Mouse (Mus musculus) adrenal gland, adult (tissue): ENCODE data around the gene Ndufb8.

Source experiments
- DNase-seq, 2 experiments: peaks; one replicate each; pipeline ENCODE4 v3.0.0; 2022 to 2023; ENCODE audit warnings: low spot score in 1 of 2; ENCODE audit not compliant: inconsistent age in 2 of 2

Gene Ndufb8

DNA sequence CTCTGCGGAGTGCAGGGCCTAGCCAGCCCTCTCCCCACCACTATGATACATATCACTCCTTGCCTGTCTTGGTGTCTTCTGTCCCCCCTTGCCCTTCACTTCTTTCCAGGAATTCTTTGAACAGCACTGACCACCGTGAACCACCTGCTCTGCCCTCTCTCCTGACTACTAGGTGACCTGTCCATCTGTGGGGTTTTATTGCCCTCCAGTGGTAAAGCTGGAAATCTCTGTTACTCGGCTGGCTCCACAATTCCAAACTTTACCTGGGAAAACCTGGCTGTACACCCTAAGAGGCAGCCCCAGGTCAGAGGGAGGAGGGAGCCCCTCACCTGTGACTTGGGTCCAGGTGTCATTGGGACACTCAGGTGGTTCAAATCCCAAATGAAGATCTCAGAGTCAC lies 19.9 kb downstream of the Ndufb8 start:
- DNase-seq, result peak in 1 of 2 experiments; percentile 62

DNA sequence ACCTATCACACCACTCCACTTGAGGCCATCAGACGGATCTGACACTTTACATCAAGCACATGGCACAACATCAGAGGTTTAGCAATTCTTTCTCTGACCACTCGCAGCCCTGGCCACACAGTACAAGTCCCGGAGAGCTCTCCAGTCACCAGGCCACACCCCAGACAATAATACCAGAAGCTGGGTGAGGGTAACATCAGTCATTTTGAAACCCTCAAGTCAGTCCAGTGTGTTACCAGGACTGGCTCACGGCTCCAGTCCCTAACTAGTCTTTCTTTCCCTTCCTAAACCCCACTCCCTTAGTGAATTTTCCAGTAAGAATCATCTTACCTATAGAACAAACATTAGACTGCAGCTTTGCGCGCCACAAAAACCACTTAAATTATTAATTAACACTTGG lies 25.2 kb downstream of the Ndufb8 start:
- DNase-seq, result no peak

DNA sequence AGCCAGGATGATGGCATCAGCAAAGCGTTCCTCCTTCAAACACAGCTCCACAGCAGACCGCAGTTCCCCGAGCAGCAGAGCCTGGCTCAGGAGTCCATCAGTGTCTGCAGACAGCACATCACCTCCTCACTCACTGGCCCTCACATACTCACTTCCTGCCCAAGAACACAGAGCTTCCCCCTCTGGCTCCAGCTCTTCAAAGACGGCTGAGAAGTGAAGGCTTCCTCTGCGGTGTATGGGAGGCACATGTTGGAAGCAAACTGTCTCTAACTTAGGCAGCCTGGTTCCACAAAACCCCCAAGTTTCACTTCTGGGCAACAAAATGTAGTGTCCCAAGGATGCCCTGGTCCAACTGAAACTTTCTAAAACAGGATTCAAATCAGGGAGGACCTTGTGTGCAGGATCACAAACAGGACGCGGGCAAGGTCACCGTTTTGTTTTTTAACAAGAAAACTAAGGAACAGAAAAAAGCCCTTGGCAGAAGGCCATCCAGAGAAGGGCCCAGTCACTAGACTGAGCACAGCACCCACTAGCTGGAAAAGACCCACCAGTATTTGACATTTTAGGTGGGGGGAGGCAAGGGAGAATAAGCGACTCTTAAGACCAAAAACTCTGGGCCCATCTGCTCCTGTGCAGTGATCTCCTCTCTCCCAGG lies 29.6 kb downstream of the Ndufb8 start:
- DNase-seq, result peak; percentile 31 to 75

DNA sequence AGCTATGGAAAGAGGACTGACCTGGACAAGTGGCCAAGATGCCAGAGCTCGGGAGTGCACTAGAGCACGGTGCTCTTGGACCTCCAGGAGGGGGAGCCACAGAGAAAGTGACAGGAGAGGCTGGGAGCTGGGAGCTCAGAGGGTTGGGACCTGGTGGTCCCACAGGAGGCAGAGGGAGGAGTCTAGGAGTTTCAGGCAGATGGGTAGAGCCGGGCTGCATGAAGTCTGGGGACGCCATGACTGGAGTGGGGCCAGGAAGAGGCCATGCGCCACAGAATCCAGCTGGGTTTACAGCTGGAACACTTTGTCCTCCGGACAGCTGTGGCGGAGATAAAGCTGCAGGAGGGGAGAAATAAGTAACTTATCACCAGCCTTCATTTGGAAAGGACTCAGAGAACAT lies 36.1 kb downstream of the Ndufb8 start:
- DNase-seq, result peak; percentile 31 to 59

DNA sequence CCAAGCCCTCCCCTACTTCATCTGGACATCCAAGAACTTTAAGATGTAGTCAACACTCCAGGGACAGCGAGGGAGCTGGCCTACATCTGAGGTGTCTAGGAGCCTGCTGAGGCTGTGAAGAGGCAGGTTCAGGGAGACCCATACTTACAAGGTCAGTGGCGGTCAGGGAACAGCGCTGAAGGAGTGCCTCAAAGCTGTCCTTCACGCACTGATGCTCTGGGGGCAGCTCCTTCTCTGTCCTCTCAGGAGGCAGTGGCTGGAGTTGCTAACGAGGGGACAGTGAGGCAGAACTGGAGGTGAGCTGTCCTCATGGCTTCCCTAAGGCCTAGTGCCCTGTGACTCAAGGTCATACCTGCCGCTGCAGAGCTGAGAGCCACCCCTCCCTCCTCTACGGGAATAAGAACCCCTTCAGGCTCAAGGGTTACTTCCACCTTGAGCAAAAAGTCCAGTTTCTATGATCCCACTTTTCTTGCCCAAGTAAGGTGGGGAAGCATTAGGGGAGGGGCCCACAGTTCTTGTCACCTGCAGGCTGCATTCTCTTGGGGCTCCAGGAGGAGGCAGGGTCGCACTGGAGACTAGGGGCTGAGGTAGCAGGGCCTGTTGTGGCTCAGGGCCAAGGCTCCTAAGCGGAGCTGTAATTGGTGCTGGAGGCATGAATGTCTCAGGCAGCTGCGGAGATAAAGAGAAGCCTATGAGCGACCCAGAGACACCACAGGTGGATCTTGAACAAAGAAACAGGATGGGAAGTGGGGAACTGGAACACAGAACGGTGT lies 37.1 kb downstream of the Ndufb8 start:
- peak in 1 of 2 experiments; percentile 40 for DNase-seq

DNA sequence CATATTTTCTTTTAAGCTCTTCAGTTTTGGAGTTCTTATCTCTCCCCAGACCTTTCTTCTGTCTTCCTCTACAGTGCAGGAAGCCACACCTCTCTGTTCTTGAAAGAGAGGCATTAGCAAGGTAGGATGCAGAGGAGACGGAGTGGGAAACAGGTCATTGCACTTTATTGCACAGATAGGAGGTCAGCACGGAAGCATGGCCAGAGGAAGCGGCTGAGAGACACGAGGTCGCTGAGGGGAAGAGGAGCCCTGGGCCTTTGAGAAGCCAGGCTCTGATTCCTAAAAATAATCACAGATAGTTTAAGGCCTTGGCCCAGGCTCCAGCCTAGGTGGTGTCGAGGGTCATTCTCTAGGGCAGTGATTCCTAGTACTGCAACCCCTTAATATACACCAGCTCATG lies 39.5 kb downstream of the Ndufb8 start:
- DNase-seq, result no peak

DNA sequence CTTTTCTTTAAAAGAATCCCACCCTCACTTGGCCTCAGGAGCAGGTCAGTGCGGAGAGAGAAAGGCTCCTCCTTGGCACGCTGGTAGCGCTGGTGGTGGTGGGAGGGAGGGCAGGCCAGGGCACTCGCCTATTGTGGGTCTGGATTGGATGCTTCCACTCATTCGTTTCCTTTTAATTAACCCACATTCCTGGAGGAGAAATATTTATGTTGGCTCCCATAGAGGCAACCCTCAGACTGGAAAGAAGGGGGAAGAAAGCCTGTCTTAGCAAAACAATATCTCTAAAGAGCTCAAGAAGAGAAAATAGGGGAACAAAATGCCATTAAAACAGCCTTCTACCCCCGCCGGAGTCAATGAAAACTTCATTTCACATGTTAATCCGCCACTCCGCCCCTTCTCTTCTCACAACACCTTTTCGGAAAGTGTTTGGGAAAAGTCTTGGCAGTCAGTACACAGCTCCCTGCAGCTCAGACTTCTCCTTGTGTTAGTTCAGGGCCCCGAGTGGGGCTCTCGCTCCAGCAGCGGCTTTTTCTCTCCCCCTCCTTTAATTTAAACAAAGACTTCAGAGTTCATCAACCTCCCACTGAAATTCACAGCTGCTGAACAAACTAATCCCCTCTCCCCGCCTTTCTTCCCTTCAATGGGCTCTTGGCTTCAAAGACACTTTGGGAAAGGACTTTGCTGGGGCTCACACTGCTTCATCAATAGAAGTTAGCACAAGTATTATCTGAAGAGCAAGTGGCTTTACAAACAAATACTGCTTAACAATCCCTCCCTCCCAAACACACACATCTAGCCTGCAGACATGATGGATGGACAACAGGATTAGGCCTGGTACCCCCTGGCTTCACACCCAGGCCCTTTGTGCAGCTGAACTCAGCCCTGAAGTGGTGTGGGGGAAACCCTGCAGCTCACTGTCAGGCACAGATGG lies 40.5 kb downstream of the Ndufb8 start:
- no peak for DNase-seq

DNA sequence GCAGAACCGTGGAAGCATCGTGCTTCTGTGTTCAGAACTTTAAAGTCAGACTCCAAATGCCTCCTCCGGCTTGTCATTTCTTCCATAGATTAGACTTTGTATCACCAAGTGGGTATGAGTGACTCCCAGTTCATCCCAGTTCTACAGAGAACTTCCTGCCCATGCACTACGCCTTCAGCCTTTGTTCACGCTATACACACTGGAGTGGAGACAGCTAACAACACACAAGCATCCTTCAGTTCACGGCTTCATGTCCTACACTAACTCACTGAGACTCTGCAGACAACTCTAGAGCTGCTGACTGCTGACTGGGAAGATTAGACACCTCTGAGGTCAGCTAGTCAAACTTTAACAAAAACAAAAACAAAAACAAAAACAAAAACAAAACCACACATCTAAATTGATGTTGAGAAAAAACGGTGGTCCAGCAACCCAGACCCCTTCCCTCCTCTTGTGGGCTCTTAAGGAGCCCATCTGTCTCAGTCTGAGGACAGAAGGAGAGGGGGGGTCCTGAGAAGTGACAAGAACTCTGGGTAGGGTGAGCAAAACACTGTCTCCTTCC lies 41.2 kb downstream of the Ndufb8 start:
- no peak for DNase-seq

DNA sequence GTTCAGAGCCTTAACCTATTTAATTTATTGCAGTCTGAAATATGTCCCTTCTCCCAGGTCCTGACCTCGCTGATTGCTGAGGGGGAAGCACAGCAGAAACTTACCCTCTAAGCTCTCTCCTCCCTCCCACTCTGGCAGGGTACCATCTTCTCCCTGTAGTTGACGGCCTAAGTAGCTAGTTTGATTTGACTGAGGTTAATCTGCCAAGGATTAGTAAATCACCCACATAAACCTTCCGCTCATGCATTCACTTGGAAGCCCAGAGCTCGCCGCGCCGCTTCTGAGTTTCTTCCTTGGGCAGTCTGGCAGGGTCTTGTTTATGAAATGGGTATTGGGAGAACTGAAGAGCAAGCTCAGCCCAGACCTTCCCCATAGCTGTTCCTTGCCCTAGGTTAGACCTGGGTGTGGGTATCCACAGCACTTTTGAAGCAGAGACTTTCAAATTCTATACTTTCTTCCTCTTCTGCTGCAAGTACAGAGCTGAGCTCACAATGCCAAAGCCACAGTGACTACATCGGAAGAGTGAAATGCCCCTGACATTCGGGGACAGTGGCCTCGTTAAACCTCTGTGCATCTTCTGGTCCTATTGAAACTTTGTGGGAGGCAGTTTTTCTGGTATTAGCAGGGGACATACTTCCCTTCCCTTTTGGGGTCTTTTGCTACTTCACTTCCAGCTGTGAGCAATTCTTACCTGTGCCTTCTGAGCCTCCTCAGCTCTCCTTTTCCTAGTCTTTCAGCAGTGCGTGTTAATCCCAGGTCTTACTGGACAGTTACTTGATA lies 42.0 kb downstream of the Ndufb8 start:
- peak in 1 of 2 experiments; percentile 75 for DNase-seq

DNA sequence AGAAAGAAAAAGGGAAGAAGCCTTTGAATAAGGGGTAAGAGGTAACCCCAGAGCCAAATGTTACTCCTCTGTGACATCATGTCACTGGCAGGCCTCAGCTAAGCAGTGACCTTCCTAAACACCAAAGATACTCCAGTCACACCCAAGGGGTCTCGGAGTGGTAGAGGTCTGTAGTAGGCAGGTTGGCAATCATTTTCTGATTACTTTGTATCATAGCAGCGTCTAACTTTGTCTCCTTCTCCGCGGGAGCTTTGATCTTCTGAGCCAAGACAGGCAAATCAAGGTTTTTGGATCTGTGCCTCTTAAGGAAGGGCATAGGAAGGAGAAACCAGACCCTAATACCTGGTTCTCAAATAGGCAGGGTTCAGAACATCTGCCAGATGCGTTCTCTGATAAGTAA lies 42.6 kb downstream of the Ndufb8 start:
- DNase-seq, result peak in 1 of 2 experiments; percentile 70

DNA sequence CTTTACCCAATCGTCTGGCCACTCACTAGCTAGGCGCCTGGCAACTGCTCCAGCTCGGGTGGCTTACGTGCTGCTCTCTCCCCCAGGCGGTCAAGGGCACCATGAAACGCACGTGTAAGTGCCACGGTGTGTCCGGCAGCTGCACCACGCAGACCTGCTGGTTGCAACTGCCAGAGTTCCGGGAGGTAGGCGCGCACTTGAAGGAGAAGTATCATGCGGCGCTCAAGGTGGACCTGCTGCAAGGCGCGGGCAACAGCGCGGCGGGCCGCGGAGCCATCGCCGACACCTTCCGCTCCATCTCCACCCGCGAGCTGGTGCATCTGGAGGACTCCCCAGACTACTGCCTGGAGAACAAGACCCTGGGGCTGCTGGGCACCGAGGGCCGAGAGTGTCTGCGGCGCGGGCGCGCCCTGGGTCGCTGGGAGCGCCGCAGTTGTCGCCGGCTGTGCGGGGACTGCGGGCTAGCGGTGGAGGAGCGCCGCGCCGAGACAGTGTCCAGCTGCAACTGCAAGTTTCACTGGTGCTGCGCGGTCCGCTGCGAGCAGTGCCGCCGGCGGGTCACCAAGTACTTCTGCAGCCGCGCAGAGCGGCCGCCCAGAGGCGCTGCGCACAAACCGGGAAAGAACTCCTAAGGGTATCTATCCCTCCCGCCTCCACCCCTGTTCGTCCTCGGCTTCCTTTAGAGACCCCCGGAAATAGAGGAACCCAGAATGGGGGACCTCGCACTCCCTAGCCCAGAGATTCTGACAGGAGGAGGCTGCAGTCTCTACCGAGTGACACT lies 43.6 kb downstream of the Ndufb8 start:
- DNase-seq, result peak; percentile 73 to 90

DNA sequence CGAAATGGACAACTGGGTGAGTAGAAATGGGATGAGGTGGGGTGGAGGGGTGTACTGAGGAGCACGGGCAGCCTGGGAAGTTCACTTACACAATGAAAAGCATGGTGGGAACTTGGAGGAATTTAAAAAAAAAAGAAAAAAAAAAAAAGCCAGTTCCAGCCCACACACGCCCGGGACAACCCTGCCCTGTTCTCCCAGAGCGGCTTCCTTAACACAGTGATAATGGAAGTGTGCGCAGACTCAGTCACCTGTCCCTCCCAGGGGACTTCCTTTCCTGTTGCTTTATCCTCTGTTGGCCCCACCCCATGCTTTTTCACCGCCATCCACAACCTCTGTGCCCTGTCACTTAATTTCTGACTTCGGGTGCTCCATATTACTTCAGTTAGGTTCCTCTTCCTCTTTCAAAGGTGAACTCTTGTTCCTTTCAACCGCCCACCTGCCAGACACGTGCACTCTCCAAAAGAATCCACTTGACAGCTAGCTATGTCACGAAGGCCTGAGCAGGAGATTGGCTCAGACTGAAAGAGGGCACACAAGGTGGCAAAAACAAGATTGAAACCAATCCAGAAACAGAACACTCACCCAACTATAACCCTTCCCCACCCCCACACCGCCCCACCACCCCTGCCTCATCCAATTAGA lies 44.6 kb downstream of the Ndufb8 start:
- DNase-seq, result no peak

DNA sequence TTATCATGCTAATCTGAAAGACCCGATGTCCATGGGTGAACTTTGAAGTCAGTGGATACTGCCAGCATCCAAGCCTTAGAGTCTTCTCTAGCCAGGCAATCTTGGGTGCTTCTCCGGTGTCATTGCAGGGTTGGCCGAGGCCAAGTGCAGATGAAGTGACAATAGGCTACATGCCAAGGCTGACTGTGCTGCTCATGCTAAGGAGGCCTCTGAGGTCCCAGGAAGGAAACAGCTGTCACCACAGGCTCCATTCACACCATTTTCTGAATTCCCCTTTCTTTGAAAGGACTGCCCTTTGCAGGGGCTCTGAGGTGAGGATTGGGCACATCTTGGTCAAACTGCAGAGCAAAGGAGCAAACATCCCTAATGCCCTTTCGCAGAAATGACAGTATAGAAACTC lies 52.5 kb downstream of the Ndufb8 start:
- no peak for DNase-seq

DNA sequence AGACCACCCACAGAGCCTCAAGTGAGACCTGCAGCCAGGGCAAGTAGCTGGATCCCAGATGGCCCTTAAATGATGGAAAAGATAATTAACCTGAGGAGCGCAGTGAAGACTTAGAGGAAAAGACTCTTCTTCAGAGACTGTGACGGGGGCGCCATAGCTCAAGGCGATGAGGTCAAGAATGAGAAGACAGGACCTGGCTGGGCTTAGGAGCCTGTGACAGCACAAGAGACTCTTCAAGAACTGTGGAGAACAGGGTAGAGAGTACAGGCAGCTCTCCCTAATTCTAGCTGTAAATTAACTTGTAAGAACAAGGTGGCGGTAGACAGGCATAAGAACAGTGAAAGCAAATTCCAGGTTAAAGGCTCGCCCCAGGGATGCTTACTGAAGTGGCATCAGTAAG lies 53.3 kb downstream of the Ndufb8 start:
- no peak for DNase-seq

DNA sequence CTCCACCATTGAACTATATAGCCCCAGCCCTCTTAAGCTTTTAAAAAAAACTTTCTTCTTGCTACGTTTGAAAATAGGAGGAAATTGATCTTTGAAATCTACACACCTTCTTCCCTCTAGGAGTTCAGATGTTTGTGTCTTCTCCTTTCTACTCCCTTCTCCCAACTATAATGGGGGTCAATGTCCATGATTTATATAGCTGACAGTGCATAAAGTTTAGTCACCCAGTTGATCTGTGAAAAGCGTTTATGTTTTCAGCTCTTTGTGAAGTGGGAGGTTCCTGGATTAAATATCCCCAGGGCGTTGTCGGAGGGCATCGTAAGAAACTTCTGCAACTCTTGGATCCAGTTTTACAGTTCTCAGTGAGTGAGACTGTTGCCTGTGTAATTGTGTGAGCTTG lies 55.0 kb downstream of the Ndufb8 start:
- no peak for DNase-seq

DNA sequence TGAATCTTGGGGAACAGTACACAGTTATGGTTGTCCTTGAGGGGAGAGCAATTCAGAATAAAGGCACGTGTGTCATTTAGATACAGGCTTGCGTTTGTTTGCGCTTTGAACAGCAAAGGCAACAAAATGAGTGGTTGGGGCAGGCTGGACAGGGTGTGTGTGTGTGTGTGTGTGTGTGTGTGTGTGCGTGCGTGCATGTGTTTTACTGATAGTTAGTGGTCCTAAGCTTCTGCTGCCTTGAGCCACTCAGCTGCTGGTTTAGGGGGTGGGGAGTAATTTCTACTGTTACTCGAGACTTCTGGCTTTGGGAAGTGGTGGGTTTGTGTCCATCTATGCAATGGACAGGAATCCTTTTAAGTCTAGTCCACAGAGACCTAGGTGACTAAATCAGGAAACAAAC lies 56.3 kb downstream of the Ndufb8 start:
- DNase-seq, result no peak
